In the genomic region with DNA sequence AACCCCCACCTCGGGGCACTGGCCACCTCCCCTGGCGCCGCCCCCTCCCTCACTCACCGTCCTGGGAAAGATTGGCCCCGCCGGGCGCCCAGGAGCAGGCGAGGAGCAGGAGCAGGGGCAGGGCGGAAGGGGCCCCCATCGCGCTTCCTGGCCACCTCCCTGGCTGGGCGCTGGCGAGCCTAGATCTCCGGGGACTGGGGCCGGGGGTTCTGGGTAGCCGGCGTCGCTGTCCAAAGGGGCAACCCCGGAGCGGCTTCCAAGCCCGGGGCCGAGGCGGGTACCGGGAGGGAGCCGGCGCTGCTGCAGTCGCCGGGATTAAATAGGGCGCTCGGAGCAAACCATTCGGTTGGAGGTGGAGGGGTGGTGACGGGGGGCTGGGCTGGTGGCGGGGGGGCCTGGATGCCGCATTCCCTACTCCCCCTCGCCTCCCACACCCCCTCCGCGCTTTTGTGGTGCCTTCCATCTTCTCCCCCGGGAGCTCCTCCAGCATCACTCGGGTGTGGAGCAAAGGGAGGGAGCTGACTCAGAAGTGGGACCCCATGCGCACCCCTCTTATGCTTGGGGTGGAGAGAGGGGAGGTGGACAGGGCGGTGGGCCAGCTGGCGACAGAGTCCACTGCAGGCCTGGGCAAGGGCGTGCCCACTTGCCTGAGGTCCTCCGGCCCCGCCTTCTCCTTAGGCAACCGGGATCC, we compare ENCODE assay signal across 8 mouse cellular contexts. TPM values are rescaled to one million over a fixed set of nuclear protein-coding genes. Genes with fewer than 3 reads are reported as not detected.
DNase-seq lines count a peak whose midpoint lies in the region; ATAC-seq lines count a peak whose summit lies in the region.

A gene (minus strand): TSS at position 340 of the 691 bp plus-strand sequence.

- no peaks in the 10 kb centered on the region for H3K36me3 ChIP-seq in kidney, embryonic 14.5 days (ENCODE audit: control insufficient read depth, insufficient read depth, low read length)
- H3K36me3 ChIP-seq in hindbrain, embryonic 14.5 days (replicated peaks; ENCODE audit: control insufficient read depth, insufficient read depth) = 0 out of 2 replicates have a peak, but pooled peaks cover 9% of the 10 kb centered on the region
- no peaks in the 10 kb centered on the region for H3K36me3 ChIP-seq in limb, embryonic 13.5 days

- peak within 1 kb of the TSS; percentile 88 for H3K4me2 ChIP-seq in kidney, embryonic 14.5 days (replicated peaks; ENCODE audit: low read depth, low read length)
- H3K4me2 ChIP-seq in hindbrain, embryonic 14.5 days (replicated peaks) = peak within 1 kb of the TSS; percentile 84
- H3K4me2 ChIP-seq in limb, embryonic 13.5 days (replicated peaks) = peak within 1 kb of the TSS; percentile 90

- H3K9me3 ChIP-seq in kidney, embryonic 14.5 days (ENCODE audit: control insufficient read depth, low read length) = no peaks in the 10 kb centered on the region
- H3K9me3 ChIP-seq in hindbrain, embryonic 14.5 days (ENCODE audit: control insufficient read depth, low read length) = no peaks in the 10 kb centered on the region
- no peaks in the 10 kb centered on the region for H3K9me3 ChIP-seq in limb, embryonic 13.5 days

- H3K9ac ChIP-seq in kidney, embryonic 14.5 days (ENCODE audit: low read depth, low read length) = peak within 1 kb of the TSS; percentile 53; the same call in 1 of the 2 replicates
- peak within 1 kb of the TSS; percentile 99 for H3K9ac ChIP-seq in hindbrain, embryonic 14.5 days
- peak within 1 kb of the TSS; percentile 59 for H3K9ac ChIP-seq in limb, embryonic 13.5 days

- H3K4me3 ChIP-seq in kidney, embryonic 14.5 days (ENCODE audit: low read length) = peak within 1 kb of the TSS; percentile 56
- H3K4me3 ChIP-seq in hindbrain, embryonic 14.5 days (replicated peaks; ENCODE audit: low read length) = peak within 1 kb of the TSS; percentile 100
- H3K4me3 ChIP-seq in limb, embryonic 13.5 days = peak within 1 kb of the TSS; percentile 53

- no peak for DNase-seq in kidney, adult 9 months
- peak; percentile 92 for DNase-seq in cerebellum, adult 9-10 months
- peak; percentile 81 for DNase-seq in hindbrain, embryonic 14.5 days (ENCODE audit: low spot score)
- peak; percentile 83 for DNase-seq in retina, embryonic 14.5 days (ENCODE audit: low spot score)
- no peak for DNase-seq in spleen, adult 12 weeks (ENCODE audit: low spot score)

- H3K27ac ChIP-seq in kidney, embryonic 14.5 days (ENCODE audit: low read depth, low read length) = no peak within 1 kb of the TSS
- peak within 1 kb of the TSS; percentile 92 for H3K27ac ChIP-seq in hindbrain, embryonic 14.5 days
- H3K27ac ChIP-seq in limb, embryonic 13.5 days = no peak within 1 kb of the TSS

- H3K27me3 ChIP-seq in kidney, embryonic 14.5 days (ENCODE audit: control insufficient read depth, insufficient read depth, low read length) = peaks cover 38% of the 10 kb centered on the region
- no peaks in the 10 kb centered on the region for H3K27me3 ChIP-seq in hindbrain, embryonic 14.5 days (ENCODE audit: control insufficient read depth, insufficient read depth, low read length)
- H3K27me3 ChIP-seq in limb, embryonic 13.5 days = peaks cover 68% of the 10 kb centered on the region

- under 1% methylated on average over 39 of the region's 46 CpGs for WGBS in kidney, embryonic 14.5 days
- under 1% methylated on average over 42 of the region's 46 CpGs for WGBS in hindbrain, embryonic 14.5 days
- under 1% methylated on average over 42 of the region's 46 CpGs for WGBS in limb, embryonic 13.5 days

- peaks cover 17% of the 10 kb centered on the region; the same call in 1 of the 2 replicates for H3K4me1 ChIP-seq in kidney, embryonic 14.5 days (ENCODE audit: control insufficient read depth, insufficient read depth, low read length)
- peaks cover 40% of the 10 kb centered on the region for H3K4me1 ChIP-seq in hindbrain, embryonic 14.5 days (replicated peaks; ENCODE audit: control insufficient read depth, insufficient read depth, low read length)
- H3K4me1 ChIP-seq in limb, embryonic 13.5 days = peaks cover 22% of the 10 kb centered on the region

- ATAC-seq in kidney, embryonic 14.5 days (ENCODE audit: low FRiP score, low TSS enrichment) = peak; percentile 78
- ATAC-seq in frontal cortex, adult (ENCODE audit: low TSS enrichment) = peak; percentile 50
- peak; percentile 91 for ATAC-seq in hindbrain, embryonic 14.5 days (ENCODE audit: low FRiP score)
- peak; percentile 66 for ATAC-seq in limb, embryonic 13.5 days (ENCODE audit: low FRiP score, low read depth)

RNA-seq across cellular contexts. Expression of the gene that starts here (rescaled TPM):
- polyA plus RNA-seq in kidney, embryonic 14.5 days (2014; fragmentation: Nextera tagmentation; extraction: Ambion mirVana) = 1.7 and 2.7 TPM in 2 replicates
- 138 and 157 TPM in 2 replicates for polyA plus RNA-seq in hindbrain, embryonic 14.5 days (2014; fragmentation: Nextera tagmentation; extraction: Ambion mirVana)
- polyA plus RNA-seq in limb, embryonic 13.5 days (2015; fragmentation: Nextera tagmentation; extraction: Ambion mirVana) = 0.67 and 0.86 TPM in 2 replicates

Comparison
In these comparisons a context has a peak if more than half of its experiments do, and no peak if none do; other contexts are left out.
1. RNA of the gene that starts here (polyA plus RNA-seq): 138 to 157 TPM in hindbrain, embryonic 14.5 days; 1.7 to 2.7 TPM in kidney, embryonic 14.5 days and 0.67 to 0.86 TPM in limb, embryonic 13.5 days; every median in the first group is over 10 times any median in the second.
2. Peak in ATAC-seq, H3K4me3 ChIP-seq, H3K9ac ChIP-seq and H3K4me2 ChIP-seq in limb, embryonic 13.5 days; RNA of the gene not detected or under 1 TPM.
3. DNase-seq: peak in cerebellum, adult 9-10 months (single experiment), hindbrain, embryonic 14.5 days (single experiment) and retina, embryonic 14.5 days (single experiment); none in kidney, adult 9 months (single experiment) and spleen, adult 12 weeks (single experiment).
4. Peak in every context shown above with its lines, with median percentiles within 50 percentile points of each other: ATAC-seq, H3K4me2 ChIP-seq, H3K4me3 ChIP-seq and H3K9ac ChIP-seq.